Mouse (Mus musculus): ENCODE results near the gene Nfe2l1. TPM values are rescaled to one million over a fixed set of nuclear protein-coding genes. Genes with fewer than 3 reads are reported as not detected.
"Not testable (repeated sequence)": the region's sequence is repeated elsewhere in the genome, so short reads cannot be mapped to it uniquely, and the experiment has no call there.

The Nfe2l1 gene
- total RNA-seq, 1 experiment from 2014 or later: 56.7 TPM

DNA sequence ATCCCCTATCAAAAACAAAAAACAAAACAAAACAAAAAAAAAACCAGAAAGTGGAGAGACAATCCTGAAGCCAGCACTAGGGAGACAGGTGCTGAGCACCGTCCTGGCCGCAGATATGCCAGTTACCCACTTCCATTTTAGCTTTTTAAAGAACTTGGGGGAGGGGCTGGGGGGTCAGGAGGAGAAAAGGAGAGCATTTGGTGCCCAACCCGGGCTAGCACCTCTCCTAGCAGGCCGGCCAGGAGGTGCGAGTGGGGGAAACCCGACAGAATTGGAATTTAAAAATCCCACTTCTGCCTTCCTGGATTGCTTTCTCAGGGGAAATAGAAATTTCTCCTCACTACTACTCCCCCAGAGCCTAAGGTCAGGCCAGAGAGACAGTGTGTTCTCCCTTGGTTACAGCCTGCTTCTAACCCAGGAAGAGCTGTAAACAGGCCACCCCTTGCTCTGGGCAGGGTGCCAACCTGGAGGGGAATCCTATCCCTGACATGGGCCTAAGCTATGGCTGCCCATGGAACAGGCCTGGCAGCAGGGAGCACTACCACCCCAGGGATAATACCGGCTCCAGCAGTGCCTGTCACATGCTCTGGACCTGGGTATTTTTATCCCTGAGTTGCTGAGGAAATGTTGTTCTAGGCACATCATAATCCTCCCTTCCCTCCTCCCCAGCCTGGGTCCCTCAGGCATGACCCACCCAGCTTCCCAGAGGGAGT is 4.8 kb downstream of the Nfe2l1 start:
- ATAC-seq (replicated peaks; ENCODE audit: insufficient number of reproducible peaks, low FRiP score, low TSS enrichment, poor library complexity, severe bottlenecking): no peak

GRCm38 (mm10) chr11:96823880-96824782 is 5.6 kb downstream of the Nfe2l1 start:
- ATAC-seq (replicated peaks; ENCODE audit: insufficient number of reproducible peaks, low FRiP score, low TSS enrichment, poor library complexity, severe bottlenecking): peak; percentile 94

DNA sequence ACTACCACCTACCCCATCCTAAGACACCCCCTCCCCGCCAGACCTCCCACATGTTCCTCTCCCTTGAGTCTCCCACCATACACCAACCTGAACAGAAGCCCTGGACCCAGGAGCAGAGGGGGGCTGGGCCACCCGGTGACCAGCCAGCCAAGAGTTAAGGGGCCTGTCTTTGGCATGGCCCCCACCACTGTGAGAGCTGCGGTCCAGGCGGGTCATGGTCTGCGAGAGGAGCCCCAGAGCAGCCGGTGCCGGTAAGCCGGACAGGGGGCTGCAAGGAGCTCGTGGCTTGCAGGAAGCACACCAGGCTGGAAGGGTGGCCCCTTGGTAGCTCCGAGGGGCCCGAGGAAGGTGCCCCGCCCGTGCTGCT is 6.3 kb downstream of the Nfe2l1 start:
- ATAC-seq (replicated peaks; ENCODE audit: insufficient number of reproducible peaks, low FRiP score, low TSS enrichment, poor library complexity, severe bottlenecking): no peak

- peak; percentile 76 for ATAC-seq (replicated peaks; ENCODE audit: insufficient number of reproducible peaks, low FRiP score, low TSS enrichment, poor library complexity, severe bottlenecking)
Observed at GRCm38 (mm10) chr11:96822675-96823470, 6.9 kb downstream of the Nfe2l1 start.

DNA sequence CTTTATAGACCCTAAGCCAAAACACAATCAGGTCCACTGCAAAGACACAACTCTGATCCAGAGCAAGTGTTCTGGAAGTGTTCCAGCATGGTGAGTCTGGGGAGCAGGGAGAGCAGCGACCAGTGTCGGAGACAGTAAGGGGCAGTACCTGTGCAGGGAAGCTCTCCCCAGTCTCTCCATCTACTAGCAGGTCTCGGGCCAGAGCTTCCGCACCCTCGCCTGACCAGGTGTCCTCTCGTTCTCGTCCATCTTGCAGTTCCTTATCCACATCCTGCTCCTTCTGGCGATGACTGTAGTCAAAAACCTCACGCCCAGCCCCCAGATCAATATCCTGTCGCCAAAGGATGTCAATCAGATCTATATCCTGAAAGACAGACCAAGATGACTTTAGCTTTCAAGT is 7.8 kb downstream of the Nfe2l1 start:
- ATAC-seq (replicated peaks; ENCODE audit: insufficient number of reproducible peaks, low FRiP score, low TSS enrichment, poor library complexity, severe bottlenecking): no peak

DNA sequence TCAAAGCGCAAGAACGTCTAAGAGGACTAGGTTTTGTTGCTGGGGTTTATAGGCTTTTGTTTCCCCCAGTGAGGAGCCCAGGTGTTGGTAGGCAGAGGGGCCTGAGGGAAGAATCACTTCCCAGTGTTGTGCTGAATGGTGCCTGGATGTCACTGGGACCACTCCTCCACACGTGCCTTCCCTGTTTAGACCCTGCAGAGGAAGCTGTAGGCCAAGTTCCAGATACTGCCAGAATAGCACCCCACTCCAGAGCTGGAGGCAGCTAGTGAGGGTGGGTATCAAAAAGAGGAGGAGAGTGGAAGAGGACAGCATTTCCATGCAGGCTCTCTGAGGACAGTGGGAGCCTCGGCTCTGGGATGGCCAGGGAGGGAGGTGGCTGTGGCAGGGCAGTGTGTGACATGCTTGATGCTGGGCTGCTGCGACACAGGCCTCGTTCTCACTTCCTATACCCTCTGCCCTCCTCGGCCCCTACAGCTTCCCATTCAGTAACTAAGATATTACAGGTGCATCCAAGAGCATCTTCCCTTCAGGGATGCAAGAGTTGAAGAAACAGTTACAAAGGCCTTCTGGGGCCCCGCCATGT is 11.5 kb downstream of the Nfe2l1 start:
- no peak for ATAC-seq (replicated peaks; ENCODE audit: insufficient number of reproducible peaks, low FRiP score, low TSS enrichment, poor library complexity, severe bottlenecking)

- ATAC-seq (replicated peaks; ENCODE audit: insufficient number of reproducible peaks, low FRiP score, low TSS enrichment, poor library complexity, severe bottlenecking): no peak
Observed at GRCm38 (mm10) chr11:96816979-96817378, 12.8 kb downstream of the Nfe2l1 start.

- no peak for ATAC-seq (replicated peaks; ENCODE audit: insufficient number of reproducible peaks, low FRiP score, low TSS enrichment, poor library complexity, severe bottlenecking)
Observed at GRCm38 (mm10) chr11:96816494-96816893, 13.3 kb downstream of the Nfe2l1 start.

DNA sequence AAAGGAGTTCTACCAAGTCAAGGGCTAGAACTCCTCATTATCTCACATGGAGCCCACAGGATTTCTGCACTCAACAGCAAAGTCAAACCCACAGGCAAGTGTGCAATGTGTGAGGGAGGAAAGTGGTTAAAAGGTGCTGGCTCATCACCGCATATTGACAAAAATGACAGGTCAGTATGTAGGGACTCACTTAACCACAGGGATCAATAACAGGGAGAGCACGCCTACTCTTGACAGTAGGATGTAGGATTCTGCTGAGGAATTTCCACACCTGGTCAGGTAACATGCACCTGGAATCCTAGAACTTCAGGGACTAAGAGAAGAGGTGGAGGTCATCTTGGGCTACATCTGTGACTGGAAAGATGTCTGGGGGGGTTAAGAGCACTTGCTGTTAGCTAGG is 13.9 kb downstream of the Nfe2l1 start:
- ATAC-seq (replicated peaks; ENCODE audit: insufficient number of reproducible peaks, low FRiP score, low TSS enrichment, poor library complexity, severe bottlenecking): no peak

- ATAC-seq (replicated peaks; ENCODE audit: insufficient number of reproducible peaks, low FRiP score, low TSS enrichment, poor library complexity, severe bottlenecking): no peak
Observed at GRCm38 (mm10) chr11:96814443-96814842, 15.3 kb downstream of the Nfe2l1 start.

- ATAC-seq (replicated peaks; ENCODE audit: insufficient number of reproducible peaks, low FRiP score, low TSS enrichment, poor library complexity, severe bottlenecking): no peak
Observed at GRCm38 (mm10) chr11:96813920-96814319, 15.8 kb downstream of the Nfe2l1 start.

DNA sequence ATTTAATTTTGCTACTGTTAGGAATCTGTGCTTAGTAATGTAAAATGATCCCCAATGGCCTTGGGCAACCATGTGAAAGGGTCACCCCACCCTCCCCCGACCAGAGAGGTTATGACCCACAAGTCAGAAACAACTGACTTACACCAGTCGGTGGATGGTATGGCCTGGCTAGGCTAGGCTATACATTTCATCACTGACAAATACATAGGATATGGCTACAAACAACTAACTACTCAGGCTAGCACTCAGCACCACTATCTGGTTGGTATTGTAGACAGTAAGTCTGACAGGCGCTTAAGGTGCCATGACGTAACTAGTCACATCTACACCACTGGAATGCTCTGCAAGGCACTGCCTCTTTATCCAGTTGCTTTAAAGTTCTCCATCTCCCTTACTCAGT is 16.3 kb downstream of the Nfe2l1 start:
- no peak for ATAC-seq (replicated peaks; ENCODE audit: insufficient number of reproducible peaks, low FRiP score, low TSS enrichment, poor library complexity, severe bottlenecking)

DNA sequence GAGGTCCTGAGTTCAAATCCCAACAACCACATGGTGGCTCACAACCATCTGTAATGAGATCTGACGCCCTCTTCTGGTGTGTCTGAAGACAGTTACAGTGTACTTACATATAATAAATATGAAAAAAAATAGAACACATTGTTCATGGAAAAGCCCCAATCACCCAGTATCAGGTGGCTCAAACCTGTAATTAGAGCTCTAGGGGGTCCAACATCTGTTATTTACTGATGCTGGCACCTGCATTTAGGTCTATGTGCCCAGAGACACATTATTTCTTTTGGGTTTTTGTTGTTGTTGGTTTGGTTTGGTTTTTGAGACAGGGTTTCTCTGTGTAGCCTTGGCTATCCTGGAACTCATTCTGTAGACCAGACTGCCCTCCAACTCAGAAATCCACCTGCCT is 18.6 kb downstream of the Nfe2l1 start:
- not testable (repeated sequence) for ATAC-seq (replicated peaks; ENCODE audit: insufficient number of reproducible peaks, low FRiP score, low TSS enrichment, poor library complexity, severe bottlenecking)

GRCm38 (mm10) chr11:96809562-96810235 is 20.1 kb downstream of the Nfe2l1 start:
- no peak for ATAC-seq (replicated peaks; ENCODE audit: insufficient number of reproducible peaks, low FRiP score, low TSS enrichment, poor library complexity, severe bottlenecking)

GRCm38 (mm10) chr11:96808066-96808465 is 21.7 kb downstream of the Nfe2l1 start:
- no peak for ATAC-seq (replicated peaks; ENCODE audit: insufficient number of reproducible peaks, low FRiP score, low TSS enrichment, poor library complexity, severe bottlenecking)

- no peak for ATAC-seq (replicated peaks; ENCODE audit: insufficient number of reproducible peaks, low FRiP score, low TSS enrichment, poor library complexity, severe bottlenecking)
Observed at GRCm38 (mm10) chr11:96805606-96806005, 24.2 kb downstream of the Nfe2l1 start.

- ATAC-seq (replicated peaks; ENCODE audit: insufficient number of reproducible peaks, low FRiP score, low TSS enrichment, poor library complexity, severe bottlenecking): no peak
Observed at GRCm38 (mm10) chr11:96799511-96799910, 30.3 kb downstream of the Nfe2l1 start.

GRCm38 (mm10) chr11:96796586-96796985 is 33.2 kb downstream of the Nfe2l1 start:
- no peak for ATAC-seq (replicated peaks; ENCODE audit: insufficient number of reproducible peaks, low FRiP score, low TSS enrichment, poor library complexity, severe bottlenecking)
